Mouse (Mus musculus) ES-Bruce4 (cell line): ENCODE data around the gene Mpnd. TPM values are rescaled to one million over a fixed set of nuclear protein-coding genes. Genes with fewer than 3 reads are reported as not detected.

Experiments used
- H3K27ac ChIP-seq: 2 replicates; pipeline ENCODE4 v1.5.1; 2012; ENCODE audit warnings: low read length, inconsistent platforms; ENCODE audit not compliant: insufficient read depth
- H3K27me3 ChIP-seq: 2 replicates; pipeline ENCODE4 v1.6.1; 2012; ENCODE audit warnings: mild to moderate bottlenecking, low read length, inconsistent platforms; ENCODE audit not compliant: control insufficient read depth, poor library complexity, insufficient read depth, severe bottlenecking
- H3K36me3 ChIP-seq: 2 replicates; pipeline ENCODE4 v1.6.1; 2012; ENCODE audit warnings: inconsistent platforms, mild to moderate bottlenecking, low read length, moderate library complexity; ENCODE audit not compliant: control insufficient read depth, poor library complexity, insufficient read depth, severe bottlenecking
- H3K4me1 ChIP-seq: one replicate; pipeline ENCODE4 v1.8.1; 2011; ENCODE audit warnings: low read length; ENCODE audit not compliant: control insufficient read depth, insufficient read depth
- H3K4me3 ChIP-seq: 2 replicates; pipeline ENCODE4 v1.5.1; 2011; ENCODE audit warnings: low read depth, mild to moderate bottlenecking, low read length
- H3K9ac ChIP-seq: 2 replicates; pipeline ENCODE4 v1.6.1; 2012; ENCODE audit warnings: low read depth, mild to moderate bottlenecking, inconsistent platforms; ENCODE audit not compliant: poor library complexity, severe bottlenecking
- H3K9me3 ChIP-seq: replicated peaks from 2 replicates; pipeline ENCODE4 v1.6.1; 2012; ENCODE audit warnings: mild to moderate bottlenecking, low read length, inconsistent platforms; ENCODE audit not compliant: control insufficient read depth, poor library complexity, insufficient read depth, severe bottlenecking
- CTCF ChIP-seq: IDR thresholded peaks from one replicate; pipeline ENCODE4 v1.8.1; 2011; ENCODE audit warnings: low read depth, low read length
- EP300 ChIP-seq: IDR thresholded peaks from 2 replicates; pipeline ENCODE4 v1.6.1; 2011; ENCODE audit warnings: low read depth, low read length; ENCODE audit not compliant: insufficient read depth
- POLR2A ChIP-seq: IDR thresholded peaks from one replicate; pipeline ENCODE4 v1.8.1; 2011; ENCODE audit warnings: low read length; ENCODE audit not compliant: insufficient read depth
- polyA plus RNA-seq: library from polyadenylated mRNA; stranded (reverse); fragments of >200 nt; gene quantifications from 2 replicates; pipeline ENCODE4 v1.2.4, GENCODE M21; 2011; ENCODE audit warnings: low read depth; ENCODE audit not compliant: missing spikeins, insufficient read depth, insufficient read length

Gene Mpnd
- polyA plus RNA-seq, 1 experiment: 69.3 TPM

GRCm38 (mm10) chr17:55958918-55959728 lies 46.4 kb upstream of the Mpnd start, which contains the start of gene Yju2:
Yju2 (plus strand) TSS chr17:55959099.
- Histone ChIP-seq H3K4me1 (peaks cover 3% of the 10 kb centered on the region), H3K9ac (peak within 1 kb of the TSS; percentile 51), H3K36me3 (no peaks in the 10 kb centered on the region), H3K27me3 (no peaks in the 10 kb centered on the region), H3K27ac (peak within 1 kb of the TSS; percentile 58), H3K9me3 (no peaks in the 10 kb centered on the region), H3K4me3 (peak within 1 kb of the TSS; percentile 89)
- peak; percentile 31 for TF ChIP-seq POLR2A
- TF ChIP-seq CTCF: no peak

GRCm38 (mm10) chr17:55959946-55960740 lies 45.4 kb upstream of the Mpnd start:
- no peak overlapping the region for H3K27ac ChIP-seq
- peak overlapping the region; percentile 51; the same call in 1 of the 2 replicates for H3K9ac ChIP-seq
- no peaks in the 10 kb centered on the region for H3K36me3 ChIP-seq
- no peaks in the 10 kb centered on the region for H3K27me3 ChIP-seq
- H3K9me3 ChIP-seq: no peaks in the 10 kb centered on the region
- H3K4me3 ChIP-seq: no peak overlapping the region
- H3K4me1 ChIP-seq: no peaks in the 10 kb centered on the region
- TF ChIP-seq POLR2A: no peak
- TF ChIP-seq EP300: no peak

- no peak overlapping the region for H3K9ac ChIP-seq
- TF ChIP-seq POLR2A (no peak), CTCF (no peak), EP300 (no peak)
- no peak overlapping the region for H3K4me3 ChIP-seq
- H3K27ac ChIP-seq: no peak overlapping the region
- no peaks in the 10 kb centered on the region for H3K9me3 ChIP-seq
- no peaks in the 10 kb centered on the region for H3K36me3 ChIP-seq
- no peaks in the 10 kb centered on the region for H3K27me3 ChIP-seq
- no peaks in the 10 kb centered on the region for H3K4me1 ChIP-seq
Observed at GRCm38 (mm10) chr17:55960791-55961190, 44.7 kb upstream of the Mpnd start.

GRCm38 (mm10) chr17:55961631-55962030 lies 43.9 kb upstream of the Mpnd start:
- no peak overlapping the region for H3K27ac ChIP-seq
- no peak overlapping the region for H3K9ac ChIP-seq
- TF ChIP-seq EP300 (no peak), CTCF (no peak), POLR2A (no peak)
- no peaks in the 10 kb centered on the region for H3K9me3 ChIP-seq
- H3K4me1 ChIP-seq: no peaks in the 10 kb centered on the region
- no peaks in the 10 kb centered on the region for H3K27me3 ChIP-seq
- H3K36me3 ChIP-seq: no peaks in the 10 kb centered on the region
- H3K4me3 ChIP-seq: no peak overlapping the region

GRCm38 (mm10) chr17:55963171-55963570 lies 42.3 kb upstream of the Mpnd start:
- no peaks in the 10 kb centered on the region for H3K27me3 ChIP-seq
- H3K9ac ChIP-seq: no peak overlapping the region
- H3K36me3 ChIP-seq: no peaks in the 10 kb centered on the region
- no peak overlapping the region for H3K4me3 ChIP-seq
- TF ChIP-seq CTCF: no peak
- no peak for TF ChIP-seq POLR2A
- no peak for TF ChIP-seq EP300
- no peaks in the 10 kb centered on the region for H3K4me1 ChIP-seq
- no peaks in the 10 kb centered on the region for H3K9me3 ChIP-seq
- H3K27ac ChIP-seq: no peak overlapping the region

- no peaks in the 10 kb centered on the region for H3K4me1 ChIP-seq
- TF ChIP-seq EP300 (no peak), CTCF (no peak), POLR2A (no peak)
- H3K4me3 ChIP-seq: no peak overlapping the region
- no peak overlapping the region for H3K27ac ChIP-seq
- H3K9me3 ChIP-seq: no peaks in the 10 kb centered on the region
- H3K36me3 ChIP-seq: no peaks in the 10 kb centered on the region
- H3K27me3 ChIP-seq: no peaks in the 10 kb centered on the region
- H3K9ac ChIP-seq: no peak overlapping the region
Observed at GRCm38 (mm10) chr17:55964496-55964895, 41.0 kb upstream of the Mpnd start.
